ENCODE assay signal across 27 mouse cellular contexts in genomic region chr3:28636778-28637177, GRCm38 (mm10).
DNase-seq lines count a peak whose midpoint lies in the region; ATAC-seq and TF ChIP-seq lines count a peak whose summit lies in the region.
"Had no signal": no experiment of that assay in that cellular context is flagged by ENCODE, and none has a peak within 500 bp of the region (broad histone marks: within the 10 kb centered on the region; RNA-seq: fewer than 3 reads in every experiment).

No protein-coding gene starts in this region.

- H3K36me3 ChIP-seq in heart, embryonic 12.5 days = peaks cover 2% of the 10 kb centered on the region; the same call in 1 of the 2 replicates
- H3K36me3 ChIP-seq in heart, embryonic 15.5 days = peaks cover 3% of the 10 kb centered on the region; the same call in 1 of the 2 replicates
- peaks cover under 1% of the 10 kb centered on the region; the same call in 1 of the 2 replicates for H3K36me3 ChIP-seq in heart, postnatal 0 days (replicated peaks; ENCODE audit: control insufficient read depth, insufficient read depth, low read length)
- H3K36me3 ChIP-seq in forebrain, embryonic 16.5 days (ENCODE audit: control insufficient read depth, insufficient read depth) = peaks cover 10% of the 10 kb centered on the region
- H3K36me3 ChIP-seq: embryonic facial prominence, embryonic 12.5 days; embryonic facial prominence, embryonic 15.5 days; forebrain, embryonic 12.5 days; hindbrain, embryonic 10.5 days; intestine, embryonic 15.5 days; kidney, embryonic 15.5 days had no signal

- 34% methylated on average over 4 of the region's 4 CpGs for WGBS in heart, embryonic 12.5 days
- 33% methylated on average over 4 of the region's 4 CpGs for WGBS in heart, embryonic 15.5 days
- WGBS in heart, postnatal 0 days = 35% methylated on average over 4 of the region's 4 CpGs
- WGBS in forebrain, embryonic 16.5 days = 93% methylated on average over 4 of the region's 4 CpGs

- intact Hi-C loops in heart, postnatal 25 days (cut with DNase I) = no loop called here
- intact Hi-C loops in heart, postnatal 10 days (cut with DNase I) = loop anchor here (5.0 kb wide), 1 partner anchor 74 kb away; no protein-coding TSS in a partner anchor

- no peak for ATAC-seq in heart, embryonic 12.5 days (ENCODE audit: insufficient number of reproducible peaks, low FRiP score)
- ATAC-seq in heart, embryonic 15.5 days (replicated peaks; ENCODE audit: insufficient number of reproducible peaks, insufficient read depth, low FRiP score, low read depth) = no peak; the same call in 1 of the 2 replicates
- ATAC-seq in heart, postnatal 0 days (ENCODE audit: insufficient read depth, low read depth) = peak; percentile 76
- no peak for ATAC-seq in forebrain, embryonic 16.5 days
- ATAC-seq: CD4-positive, CD25-positive, alpha-beta regulatory T cell, adult 4 months; forebrain, embryonic 15.5 days; hindbrain, embryonic 16.5 days; intestine, embryonic 15.5 days had no signal

- no peak for TF ChIP-seq CTCF in heart, postnatal 0 days (IDR thresholded peaks at IDR 0.05; ENCODE audit: low read depth)

- H3K27me3 ChIP-seq in heart, embryonic 12.5 days (replicated peaks) = no peaks in the 10 kb centered on the region
- no peaks in the 10 kb centered on the region for H3K27me3 ChIP-seq in heart, embryonic 15.5 days
- H3K27me3 ChIP-seq in heart, postnatal 0 days (ENCODE audit: control insufficient read depth, insufficient read depth, low read length) = no peaks in the 10 kb centered on the region
- H3K27me3 ChIP-seq in forebrain, embryonic 16.5 days (replicated peaks; ENCODE audit: control insufficient read depth, insufficient read depth, low read length) = no peaks in the 10 kb centered on the region
- H3K27me3 ChIP-seq: embryonic facial prominence, embryonic 12.5 days; embryonic facial prominence, embryonic 15.5 days; forebrain, embryonic 12.5 days; forebrain, embryonic 15.5 days; hindbrain, embryonic 13.5 days; intestine, embryonic 15.5 days; kidney, embryonic 15.5 days had no signal

- H3K4me3 ChIP-seq in heart, embryonic 12.5 days = no peak overlapping the region
- no peak overlapping the region for H3K4me3 ChIP-seq in heart, embryonic 15.5 days
- no peak overlapping the region for H3K4me3 ChIP-seq in heart, postnatal 0 days (ENCODE audit: low read depth, low read length)
- H3K4me3 ChIP-seq in forebrain, embryonic 16.5 days (replicated peaks; ENCODE audit: low read length) = no peak overlapping the region
- H3K4me3 ChIP-seq: embryonic facial prominence, embryonic 12.5 days; embryonic facial prominence, embryonic 15.5 days; forebrain, embryonic 12.5 days; forebrain, embryonic 15.5 days; hindbrain, embryonic 10.5 days; hindbrain, embryonic 13.5 days; intestine, embryonic 15.5 days; kidney, embryonic 15.5 days had no signal

- no peak overlapping the region for H3K9ac ChIP-seq in heart, embryonic 12.5 days
- no peak overlapping the region for H3K9ac ChIP-seq in heart, embryonic 15.5 days
- no peak overlapping the region for H3K9ac ChIP-seq in heart, postnatal 0 days (replicated peaks; ENCODE audit: low read depth, low read length)
- no peak overlapping the region for H3K9ac ChIP-seq in forebrain, embryonic 16.5 days (replicated peaks; ENCODE audit: low read depth, low read length)
- H3K9ac ChIP-seq: embryonic facial prominence, embryonic 12.5 days; embryonic facial prominence, embryonic 15.5 days; forebrain, embryonic 12.5 days; forebrain, embryonic 15.5 days; hindbrain, embryonic 13.5 days; intestine, embryonic 15.5 days; kidney, embryonic 15.5 days had no signal

- H3K9me3 ChIP-seq in heart, embryonic 12.5 days (replicated peaks) = no peaks in the 10 kb centered on the region
- H3K9me3 ChIP-seq in heart, embryonic 15.5 days (replicated peaks) = no peaks in the 10 kb centered on the region
- H3K9me3 ChIP-seq in heart, postnatal 0 days (replicated peaks; ENCODE audit: control insufficient read depth, low read length) = no peaks in the 10 kb centered on the region
- H3K9me3 ChIP-seq in forebrain, embryonic 16.5 days (ENCODE audit: control insufficient read depth, low read length) = no peaks in the 10 kb centered on the region
- H3K9me3 ChIP-seq: embryonic facial prominence, embryonic 12.5 days; embryonic facial prominence, embryonic 15.5 days; forebrain, embryonic 12.5 days; forebrain, embryonic 15.5 days; hindbrain, embryonic 10.5 days; hindbrain, embryonic 13.5 days; intestine, embryonic 15.5 days; kidney, embryonic 15.5 days had no signal

- DNase-seq in heart, adult 8-10 months (ENCODE audit: low spot score) = peak; percentile 5
- no peak for DNase-seq in heart, postnatal 25 days (ENCODE audit: low spot score)
- DNase-seq in heart, postnatal 0 days (ENCODE audit: low spot score) = peak; percentile 16
- DNase-seq in heart, postnatal 10 days = peak; percentile 7 to 20
- DNase-seq: adrenal gland, adult 2 months; adrenal gland, postnatal 14 days; cerebellum, adult 11 months; cerebellum, adult 2 months; cerebellum, adult 9-11 months; cerebellum, postnatal 25 days; gastrocnemius, postnatal 10 days; gastrocnemius, postnatal 36 days; kidney, adult 11 months; kidney, adult 8-10 months had no signal

- no peak overlapping the region for H3K27ac ChIP-seq in heart, embryonic 12.5 days (ENCODE audit: poor library complexity, severe bottlenecking)
- H3K27ac ChIP-seq in heart, embryonic 15.5 days = peak overlapping the region; percentile 42; the same call in 1 of the 2 replicates
- H3K27ac ChIP-seq in heart, postnatal 0 days (ENCODE audit: low read depth) = peak overlapping the region; percentile 34
- no peak overlapping the region for H3K27ac ChIP-seq in forebrain, embryonic 16.5 days (ENCODE audit: low read length)
- H3K27ac ChIP-seq: embryonic facial prominence, embryonic 12.5 days; embryonic facial prominence, embryonic 15.5 days; forebrain, embryonic 12.5 days; forebrain, embryonic 15.5 days; hindbrain, embryonic 10.5 days; hindbrain, embryonic 13.5 days; intestine, embryonic 15.5 days; kidney, embryonic 15.5 days had no signal

- 0 out of 2 replicates have a peak, but pooled peaks cover 6% of the 10 kb centered on the region for H3K4me1 ChIP-seq in heart, embryonic 12.5 days (replicated peaks)
- H3K4me1 ChIP-seq in heart, embryonic 15.5 days (replicated peaks) = peaks cover 17% of the 10 kb centered on the region
- H3K4me1 ChIP-seq in heart, postnatal 0 days (ENCODE audit: control insufficient read depth, insufficient read depth) = peaks cover 21% of the 10 kb centered on the region; the same call in 1 of the 2 replicates
- peaks cover 6% of the 10 kb centered on the region; the same call in 1 of the 2 replicates for H3K4me1 ChIP-seq in forebrain, embryonic 16.5 days (replicated peaks; ENCODE audit: control insufficient read depth, insufficient read depth, low read length)
- H3K4me1 ChIP-seq: embryonic facial prominence, embryonic 12.5 days; embryonic facial prominence, embryonic 15.5 days; forebrain, embryonic 12.5 days; hindbrain, embryonic 10.5 days; hindbrain, embryonic 13.5 days; intestine, embryonic 15.5 days; kidney, embryonic 15.5 days had no signal

- no peak overlapping the region for H3K4me2 ChIP-seq in heart, embryonic 12.5 days
- H3K4me2 ChIP-seq in heart, embryonic 15.5 days = no peak overlapping the region
- no peak overlapping the region for H3K4me2 ChIP-seq in heart, postnatal 0 days (ENCODE audit: low read depth, low read length)
- no peak overlapping the region for H3K4me2 ChIP-seq in forebrain, embryonic 16.5 days (ENCODE audit: low read length)
- H3K4me2 ChIP-seq: embryonic facial prominence, embryonic 12.5 days; embryonic facial prominence, embryonic 15.5 days; forebrain, embryonic 12.5 days; forebrain, embryonic 15.5 days; hindbrain, embryonic 13.5 days; intestine, embryonic 15.5 days; kidney, embryonic 15.5 days had no signal

- TF ChIP-seq EP300 in heart, postnatal 0 days (IDR thresholded peaks at IDR 0.05; ENCODE audit: low read depth) = no peak

Comparison
In these comparisons a context has a peak if more than half of its experiments do, and no peak if none do; other contexts are left out.
1. H3K27ac ChIP-seq: peak in heart, embryonic 15.5 days (single experiment) and heart, postnatal 0 days (single experiment); none in heart, embryonic 12.5 days (single experiment) and forebrain, embryonic 16.5 days (single experiment).